Mouse (Mus musculus): Measurements from ENCODE around the gene Defb18. TPM values are rescaled to one million over a fixed set of nuclear protein-coding genes. Genes with fewer than 3 reads are reported as not detected.
"Not testable (repeated sequence)": the region's sequence is repeated elsewhere in the genome, so short reads cannot be mapped to it uniquely, and the experiment has no call there.

Defb18 gene
- not detected in 2 replicates for polyA plus RNA-seq (2015; fragmentation: Nextera tagmentation; extraction: Ambion mirVana)

DNA sequence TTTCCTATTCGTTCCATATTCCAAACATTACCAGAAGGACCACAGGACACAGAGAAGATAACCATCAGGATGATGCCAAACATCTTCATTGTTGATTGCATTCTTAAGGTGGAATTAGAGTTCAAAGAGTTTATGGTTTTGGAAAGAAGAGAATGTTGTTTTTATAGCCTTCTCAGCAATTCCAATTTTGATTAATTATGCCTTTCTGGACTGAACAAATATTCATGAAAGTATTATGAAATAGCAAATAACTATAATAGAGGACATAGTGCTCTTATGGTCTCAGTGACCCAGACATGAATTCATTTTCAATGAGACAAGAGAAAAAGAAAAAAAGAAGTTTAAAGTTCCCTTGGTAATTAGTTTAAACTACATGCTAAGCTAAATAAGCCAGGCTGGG, at the start of gene Defb18:
Gene Defb18 (minus strand): TSS at position 101 of the 400 bp plus-strand sequence.
- H3K4me3 ChIP-seq (replicated peaks): no peak within 1 kb of the TSS
- no peaks in the 10 kb centered on the region for H3K9me3 ChIP-seq (replicated peaks)
- H3K4me1 ChIP-seq (replicated peaks): no peaks in the 10 kb centered on the region
- H3K27me3 ChIP-seq: no peaks in the 10 kb centered on the region
- WGBS (ENCODE audit: insufficient replicate concordance): 38% methylated on average over 1 of the region's 1 CpGs
- no peak within 1 kb of the TSS for H3K9ac ChIP-seq
- no peak for ATAC-seq (ENCODE audit: insufficient read depth)
- H3K4me2 ChIP-seq: no peak within 1 kb of the TSS
- no peak within 1 kb of the TSS for H3K27ac ChIP-seq (replicated peaks)
- H3K36me3 ChIP-seq (replicated peaks): no peaks in the 10 kb centered on the region

DNA sequence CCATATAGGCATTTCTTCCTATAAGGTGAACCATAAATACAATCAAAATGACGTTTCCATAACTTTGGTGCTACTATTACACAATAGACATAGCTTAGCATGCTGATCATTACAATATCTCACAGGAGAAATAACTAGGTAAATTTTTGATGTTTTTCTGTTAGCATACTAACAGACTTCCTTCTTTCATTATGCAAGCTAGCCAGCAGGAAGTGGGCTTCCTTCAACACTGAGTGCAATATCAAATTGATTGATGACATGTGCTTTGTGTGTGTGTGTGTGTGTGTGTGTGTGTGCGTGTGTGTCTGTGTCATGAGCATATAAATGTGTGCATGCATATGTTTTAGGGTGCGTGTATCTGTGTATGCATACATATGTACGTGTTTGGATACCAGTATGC, 33.9 kb upstream of the Defb18 start:
- no peak for ATAC-seq (ENCODE audit: insufficient read depth)
- no peak overlapping the region for H3K27ac ChIP-seq (replicated peaks)
- WGBS (ENCODE audit: insufficient replicate concordance): 39% methylated on average over 4 of the region's 4 CpGs
- no peaks in the 10 kb centered on the region for H3K27me3 ChIP-seq
- no peak overlapping the region for H3K4me3 ChIP-seq (replicated peaks)
- no peaks in the 10 kb centered on the region for H3K4me1 ChIP-seq (replicated peaks)
- H3K9ac ChIP-seq: no peak overlapping the region
- H3K36me3 ChIP-seq (replicated peaks): no peaks in the 10 kb centered on the region
- H3K9me3 ChIP-seq (replicated peaks): no peaks in the 10 kb centered on the region
- no peak overlapping the region for H3K4me2 ChIP-seq

DNA sequence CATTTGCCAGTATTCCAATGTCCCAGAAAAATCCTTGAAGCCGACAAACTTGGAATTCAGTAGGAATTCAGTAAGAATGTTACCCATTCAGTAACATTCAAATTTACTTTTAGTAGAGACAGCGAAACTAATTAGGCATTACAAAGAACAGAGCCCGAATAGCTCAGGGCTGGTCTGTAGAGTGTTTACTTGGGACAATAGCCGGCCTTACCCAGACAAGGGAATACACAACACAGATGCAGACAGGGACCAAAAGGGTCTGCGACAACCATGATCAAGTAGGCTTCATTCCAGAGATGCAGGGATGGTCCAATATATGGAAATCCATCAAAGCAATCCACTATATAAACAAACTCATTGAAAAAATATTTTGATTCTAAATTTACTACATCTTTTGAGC, 31.6 kb upstream of the Defb18 start:
- Histone ChIP-seq H3K27me3 (no peaks in the 10 kb centered on the region), H3K4me1 (replicated peaks) (no peaks in the 10 kb centered on the region), H3K9me3 (replicated peaks) (no peaks in the 10 kb centered on the region), H3K4me2 (no peak overlapping the region), H3K4me3 (replicated peaks) (no peak overlapping the region), H3K27ac (replicated peaks) (no peak overlapping the region), H3K36me3 (replicated peaks) (no peaks in the 10 kb centered on the region), H3K9ac (no peak overlapping the region)
- WGBS (ENCODE audit: insufficient replicate concordance): 69% methylated on average over 5 of the region's 5 CpGs
- no peak for ATAC-seq (ENCODE audit: insufficient read depth)

DNA sequence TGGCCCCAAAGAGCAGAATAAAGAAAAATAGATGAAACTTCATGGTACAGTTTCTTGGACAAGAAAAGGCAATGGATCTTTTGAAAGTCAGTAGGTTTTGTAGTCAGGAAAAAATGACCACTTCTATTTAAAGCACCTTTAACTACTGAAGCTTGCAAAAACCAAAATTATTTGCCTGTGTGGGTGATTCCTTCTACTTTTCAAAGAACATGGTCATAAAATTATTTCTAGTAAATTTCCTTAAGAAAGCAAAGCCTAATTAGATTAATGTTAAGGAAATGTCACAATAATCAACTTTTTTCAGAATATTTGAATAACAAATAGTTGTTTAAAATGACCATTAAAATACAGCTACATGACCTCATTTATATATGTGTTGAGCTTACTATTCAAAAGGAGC, 27.8 kb upstream of the Defb18 start, which contains the start of gene Defb41:
Gene Defb41 (minus strand): TSS at position 101 of the 400 bp plus-strand sequence.
- Histone ChIP-seq H3K4me3 (replicated peaks) (no peak within 1 kb of the TSS), H3K27me3 (no peaks in the 10 kb centered on the region), H3K4me1 (replicated peaks) (no peaks in the 10 kb centered on the region), H3K36me3 (replicated peaks) (no peaks in the 10 kb centered on the region), H3K4me2 (no peak within 1 kb of the TSS), H3K9ac (no peak within 1 kb of the TSS), H3K9me3 (replicated peaks) (no peaks in the 10 kb centered on the region), H3K27ac (replicated peaks) (no peak within 1 kb of the TSS)
- no peak for ATAC-seq (ENCODE audit: insufficient read depth)

DNA sequence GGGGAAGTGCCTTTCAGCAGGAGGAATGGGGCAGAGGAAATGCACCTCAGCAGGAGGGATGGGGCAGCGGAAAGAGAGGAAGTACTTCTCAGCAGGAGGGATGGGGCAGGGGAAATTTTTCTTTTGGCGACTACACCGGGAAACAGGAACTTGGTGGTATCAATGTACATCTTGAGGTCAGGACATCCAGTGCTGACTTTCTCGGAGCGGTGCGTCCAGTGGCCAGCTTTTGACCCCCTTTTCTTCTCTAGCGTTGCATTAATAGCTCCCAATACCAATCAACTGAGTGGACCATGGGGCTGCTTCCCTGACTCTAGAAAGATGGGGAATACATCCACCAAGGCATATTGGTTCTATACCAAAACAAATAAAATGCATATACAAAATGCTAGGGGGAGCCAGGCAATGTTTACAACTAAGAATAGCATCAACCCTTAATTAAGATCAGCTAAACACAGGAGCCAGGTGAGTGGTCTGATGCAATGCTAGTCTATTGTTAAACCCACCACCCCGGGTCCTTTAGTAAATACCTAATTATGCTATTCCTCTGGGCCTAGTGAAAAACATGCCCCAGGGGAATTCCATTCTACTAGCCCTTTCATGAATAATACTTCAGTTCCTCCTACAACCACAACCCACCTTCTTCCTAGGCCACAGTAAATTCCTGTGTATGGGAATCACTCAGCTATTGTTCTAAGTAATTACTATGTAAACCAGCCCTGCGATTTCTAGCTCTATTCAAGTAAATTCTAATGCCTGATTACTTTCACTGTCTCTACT, 8.7 kb upstream of the Defb18 start:
- not testable (repeated sequence) for H3K4me2 ChIP-seq; H3K36me3 ChIP-seq (replicated peaks); ATAC-seq (ENCODE audit: insufficient read depth); H3K9me3 ChIP-seq (replicated peaks); H3K4me1 ChIP-seq (replicated peaks); H3K27me3 ChIP-seq; H3K27ac ChIP-seq (replicated peaks); H3K4me3 ChIP-seq (replicated peaks); H3K9ac ChIP-seq
- 78% methylated on average over 9 of the region's 9 CpGs for WGBS (ENCODE audit: insufficient replicate concordance)

DNA sequence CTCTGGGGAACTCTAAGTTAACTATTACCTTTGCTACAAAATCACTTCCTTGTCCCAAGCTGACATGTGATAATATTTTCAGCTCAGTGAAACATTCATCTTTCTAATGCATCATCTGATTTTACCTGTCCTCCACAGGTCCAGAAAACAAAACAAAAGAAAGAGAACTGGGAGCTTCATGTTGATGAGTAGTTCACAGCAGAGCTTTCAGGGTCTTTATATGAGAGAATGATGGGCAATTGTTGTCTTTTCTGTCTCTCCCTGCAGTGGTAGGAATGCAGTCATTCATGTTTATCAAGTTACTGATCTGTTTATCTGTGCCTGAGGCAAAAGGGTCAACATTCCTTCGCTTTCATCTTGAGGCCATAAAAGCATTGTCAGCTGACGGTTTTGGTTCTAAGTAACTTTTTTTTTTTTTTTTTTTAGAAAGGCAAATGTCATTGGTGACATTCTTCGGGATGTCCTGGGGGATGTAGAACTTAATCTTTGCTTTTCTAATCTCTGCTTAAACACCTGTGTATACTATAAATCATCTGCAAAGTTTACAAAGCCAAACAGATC, 13.8 kb downstream of the Defb18 start:
- Histone ChIP-seq H3K4me2 (no peak overlapping the region), H3K27ac (replicated peaks) (no peak overlapping the region), H3K4me3 (replicated peaks) (no peak overlapping the region), H3K36me3 (replicated peaks) (no peaks in the 10 kb centered on the region), H3K27me3 (no peaks in the 10 kb centered on the region), H3K9ac (no peak overlapping the region), H3K9me3 (replicated peaks) (no peaks in the 10 kb centered on the region), H3K4me1 (replicated peaks) (no peaks in the 10 kb centered on the region)
- ATAC-seq (ENCODE audit: insufficient read depth): no peak
- 19% methylated on average over 3 of the region's 3 CpGs for WGBS (ENCODE audit: insufficient replicate concordance)

DNA sequence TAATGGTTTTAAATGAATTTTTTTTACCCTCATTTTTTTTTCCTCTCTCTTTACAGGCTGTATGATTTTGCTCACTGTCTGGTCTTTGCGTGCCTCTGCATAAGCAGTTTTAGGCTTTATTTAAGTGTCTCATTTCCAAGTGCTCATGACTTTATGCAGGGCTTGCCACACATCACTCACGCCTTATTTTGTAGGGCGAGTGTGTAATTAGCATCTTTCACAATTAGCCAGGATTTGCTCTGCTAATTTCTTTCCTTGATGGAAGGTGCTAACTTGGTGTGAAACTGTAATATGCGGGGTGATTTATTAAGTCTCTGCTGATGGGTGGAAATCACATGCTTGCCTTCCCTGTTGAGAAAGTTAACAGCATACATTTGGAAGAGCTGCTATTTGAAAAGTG, 45.5 kb downstream of the Defb18 start:
- Histone ChIP-seq H3K27me3 (no peaks in the 10 kb centered on the region), H3K9ac (no peak overlapping the region), H3K4me3 (replicated peaks) (no peak overlapping the region), H3K9me3 (replicated peaks) (no peaks in the 10 kb centered on the region), H3K4me2 (no peak overlapping the region), H3K27ac (replicated peaks) (no peak overlapping the region), H3K36me3 (replicated peaks) (no peaks in the 10 kb centered on the region), H3K4me1 (replicated peaks) (no peaks in the 10 kb centered on the region)
- 32% methylated on average over 4 of the region's 4 CpGs for WGBS (ENCODE audit: insufficient replicate concordance)
- no peak for ATAC-seq (ENCODE audit: insufficient read depth)

DNA sequence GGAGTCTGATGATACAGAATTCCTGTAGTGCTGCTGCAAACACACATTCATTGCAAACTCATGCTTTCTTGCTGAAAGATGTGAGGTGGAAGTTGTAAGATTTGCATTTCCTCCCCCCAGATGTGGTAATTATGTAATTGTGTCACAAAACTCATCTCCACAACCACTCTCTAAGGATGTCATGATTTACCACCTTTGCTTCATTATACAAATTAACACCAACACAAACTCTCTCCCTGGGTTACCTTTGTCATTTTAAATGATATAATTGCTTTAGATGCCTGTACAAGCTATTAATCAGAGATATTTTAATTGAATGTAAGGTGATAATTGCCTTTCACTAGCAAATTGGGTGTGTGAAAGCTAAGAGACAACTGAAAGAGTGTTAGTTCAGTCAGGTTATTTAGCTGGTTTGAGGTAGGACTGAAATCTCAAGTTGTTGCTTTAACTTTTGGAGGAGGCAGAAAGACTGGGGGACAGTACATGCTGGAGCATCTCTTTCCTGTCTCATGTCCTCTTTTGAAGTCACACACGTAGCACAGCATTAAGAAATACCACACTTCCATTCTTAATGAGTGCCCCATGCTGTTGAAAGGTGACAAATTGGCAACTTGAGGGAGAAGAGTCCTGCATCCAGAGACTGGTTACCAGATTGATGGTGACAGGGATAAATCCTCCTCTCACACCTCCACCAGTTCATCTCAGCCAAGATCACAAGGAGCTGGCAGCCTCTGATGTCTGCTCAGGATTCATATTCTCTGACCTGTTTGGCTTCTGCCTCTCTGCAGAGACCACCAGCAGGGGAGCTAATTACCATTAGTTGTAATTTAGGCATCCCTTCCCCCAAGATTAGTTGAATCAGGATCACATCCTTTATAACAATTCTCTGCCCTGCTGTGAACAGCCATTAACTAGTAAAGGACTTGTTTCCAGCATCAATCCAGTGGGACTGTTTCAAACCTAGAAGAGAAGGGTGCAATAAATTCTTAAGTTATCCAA, 46.2 kb downstream of the Defb18 start:
- WGBS (ENCODE audit: insufficient replicate concordance): 13% methylated on average over 1 of the region's 1 CpGs
- ATAC-seq (ENCODE audit: insufficient read depth): no peak

More for the DNA sequence above, 46.2 kb downstream of the Defb18 start:
- Histone ChIP-seq H3K27me3 (no peaks in the 10 kb centered on the region), H3K36me3 (replicated peaks) (no peaks in the 10 kb centered on the region), H3K4me2 (no peak overlapping the region), H3K9me3 (replicated peaks) (no peaks in the 10 kb centered on the region), H3K4me1 (replicated peaks) (no peaks in the 10 kb centered on the region), H3K9ac (no peak overlapping the region), H3K4me3 (replicated peaks) (no peak overlapping the region), H3K27ac (replicated peaks) (no peak overlapping the region)

Other genes with a start within 250 kb of the Defb18 start
- not detected in 2 replicates for gene Crisp4, start 91.5 kb downstream of the Defb18 start, polyA plus RNA-seq (2015; fragmentation: Nextera tagmentation; extraction: Ambion mirVana)
- gene Defb41, start 27.7 kb upstream of the Defb18 start, polyA plus RNA-seq (2015; fragmentation: Nextera tagmentation; extraction: Ambion mirVana): not detected in 2 replicates

Measured in liver, embryonic 15.5 days (tissue).